Mouse (Mus musculus) ES-Bruce4 (cell line): ENCODE measurements around the gene C130050O18Rik. TPM values are rescaled to one million over a fixed set of nuclear protein-coding genes. Genes with fewer than 3 reads are reported as not detected.

ENCODE experiments used
- H3K27ac ChIP-seq: 2 replicates; pipeline ENCODE4 v1.5.1; 2012; ENCODE audit warnings: low read length, inconsistent platforms; ENCODE audit not compliant: insufficient read depth
- H3K27me3 ChIP-seq: 2 replicates; pipeline ENCODE4 v1.6.1; 2012; ENCODE audit warnings: mild to moderate bottlenecking, low read length, inconsistent platforms; ENCODE audit not compliant: control insufficient read depth, poor library complexity, insufficient read depth, severe bottlenecking
- H3K36me3 ChIP-seq: 2 replicates; pipeline ENCODE4 v1.6.1; 2012; ENCODE audit warnings: inconsistent platforms, mild to moderate bottlenecking, low read length, moderate library complexity; ENCODE audit not compliant: control insufficient read depth, poor library complexity, insufficient read depth, severe bottlenecking
- H3K4me1 ChIP-seq: one replicate; pipeline ENCODE4 v1.8.1; 2011; ENCODE audit warnings: low read length; ENCODE audit not compliant: control insufficient read depth, insufficient read depth
- H3K4me3 ChIP-seq: 2 replicates; pipeline ENCODE4 v1.5.1; 2011; ENCODE audit warnings: low read depth, mild to moderate bottlenecking, low read length
- H3K9ac ChIP-seq: 2 replicates; pipeline ENCODE4 v1.6.1; 2012; ENCODE audit warnings: low read depth, mild to moderate bottlenecking, inconsistent platforms; ENCODE audit not compliant: poor library complexity, severe bottlenecking
- H3K9me3 ChIP-seq: replicated peaks from 2 replicates; pipeline ENCODE4 v1.6.1; 2012; ENCODE audit warnings: mild to moderate bottlenecking, low read length, inconsistent platforms; ENCODE audit not compliant: control insufficient read depth, poor library complexity, insufficient read depth, severe bottlenecking
- CTCF ChIP-seq: IDR thresholded peaks from one replicate; pipeline ENCODE4 v1.8.1; 2011; ENCODE audit warnings: low read depth, low read length
- EP300 ChIP-seq: IDR thresholded peaks from 2 replicates; pipeline ENCODE4 v1.6.1; 2011; ENCODE audit warnings: low read depth, low read length; ENCODE audit not compliant: insufficient read depth
- POLR2A ChIP-seq: IDR thresholded peaks from one replicate; pipeline ENCODE4 v1.8.1; 2011; ENCODE audit warnings: low read length; ENCODE audit not compliant: insufficient read depth
- polyA plus RNA-seq: library from polyadenylated mRNA; stranded (reverse); fragments of >200 nt; gene quantifications from 2 replicates; pipeline ENCODE4 v1.2.4, GENCODE M21; 2011; ENCODE audit warnings: low read depth; ENCODE audit not compliant: missing spikeins, insufficient read depth, insufficient read length

C130050O18Rik gene
- polyA plus RNA-seq, 1 experiment: not detected

DNA sequence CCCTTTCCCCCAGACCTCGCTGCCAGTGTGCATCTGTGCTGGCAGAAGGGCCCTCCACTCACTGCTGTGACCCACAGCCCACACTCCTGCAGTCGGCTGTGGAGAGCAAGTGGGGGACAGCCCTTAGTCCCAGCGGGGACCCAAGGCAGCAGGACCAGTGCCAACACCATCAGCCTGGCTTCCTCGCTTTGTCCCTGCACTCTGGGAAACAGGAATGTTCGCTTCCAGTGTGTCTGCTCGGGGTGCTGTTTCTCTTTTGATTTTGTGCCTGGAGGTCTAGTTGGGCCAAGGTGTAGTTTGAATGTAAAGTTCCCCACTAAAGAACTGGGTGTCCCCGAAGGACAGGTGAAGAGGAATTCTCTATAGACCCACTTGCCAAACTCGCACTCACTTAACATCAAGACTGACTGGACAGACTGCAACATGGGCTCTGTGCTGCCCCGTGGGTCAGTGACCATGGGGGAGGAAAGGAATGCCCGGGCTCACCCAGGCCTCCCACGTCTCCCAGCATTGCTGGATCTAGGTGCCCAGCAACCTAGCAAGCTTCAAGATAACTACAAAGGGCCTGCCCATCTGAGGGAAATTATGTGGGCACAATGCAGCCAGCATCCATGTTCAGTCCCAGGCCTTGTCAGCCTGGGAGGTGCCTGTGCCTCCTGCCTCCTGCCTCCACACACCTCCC, 13.6 kb upstream of the C130050O18Rik start:
- TF ChIP-seq POLR2A (no peak), CTCF (no peak), EP300 (no peak)
- no peak overlapping the region for H3K4me3 ChIP-seq
- H3K9ac ChIP-seq: no peak overlapping the region
- H3K36me3 ChIP-seq: no peaks in the 10 kb centered on the region
- no peak overlapping the region for H3K27ac ChIP-seq
- H3K27me3 ChIP-seq: no peaks in the 10 kb centered on the region
- no peaks in the 10 kb centered on the region for H3K4me1 ChIP-seq
- no peaks in the 10 kb centered on the region for H3K9me3 ChIP-seq

GRCm38 (mm10) chr5:139392219-139393196, 12.6 kb upstream of the C130050O18Rik start:
- TF ChIP-seq EP300 (no peak), POLR2A (no peak), CTCF (no peak)
- no peaks in the 10 kb centered on the region for H3K4me1 ChIP-seq
- no peak overlapping the region for H3K27ac ChIP-seq

DNA sequence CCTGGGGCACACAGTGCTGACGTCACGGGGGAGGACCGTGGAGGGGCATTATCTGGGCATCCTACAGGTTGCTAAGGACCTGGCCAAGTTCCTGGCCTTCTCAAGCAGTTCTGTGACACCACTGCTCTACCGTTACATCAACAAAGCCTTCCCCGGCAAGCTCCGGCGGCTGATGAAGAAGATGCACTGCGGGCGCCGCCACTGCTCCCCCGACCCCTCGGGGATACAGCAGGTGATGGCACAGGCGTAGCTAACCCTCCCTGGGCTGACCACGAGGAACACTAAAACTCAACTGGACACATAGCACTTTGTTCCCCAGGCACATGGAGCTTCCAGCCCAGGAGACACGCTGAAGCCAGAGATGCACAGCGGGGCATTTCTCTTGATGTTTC, 11.9 kb upstream of the C130050O18Rik start:
- no peak overlapping the region for H3K9ac ChIP-seq
- H3K27ac ChIP-seq: no peak overlapping the region
- H3K9me3 ChIP-seq: no peaks in the 10 kb centered on the region
- no peak overlapping the region for H3K4me3 ChIP-seq
- H3K27me3 ChIP-seq: no peaks in the 10 kb centered on the region
- TF ChIP-seq CTCF (no peak), POLR2A (no peak), EP300 (no peak)
- no peaks in the 10 kb centered on the region for H3K36me3 ChIP-seq
- H3K4me1 ChIP-seq: no peaks in the 10 kb centered on the region

More at GRCm38 (mm10) chr5:139392219-139393196, 12.6 kb upstream of the C130050O18Rik start:
- Histone ChIP-seq H3K27me3 (no peaks in the 10 kb centered on the region), H3K36me3 (no peaks in the 10 kb centered on the region), H3K9ac (no peak overlapping the region), H3K9me3 (no peaks in the 10 kb centered on the region), H3K4me3 (no peak overlapping the region)

GRCm38 (mm10) chr5:139394399-139394798, 10.7 kb upstream of the C130050O18Rik start:
- no peaks in the 10 kb centered on the region for H3K4me1 ChIP-seq
- TF ChIP-seq EP300: no peak
- no peak for TF ChIP-seq CTCF
- TF ChIP-seq POLR2A: no peak
- no peak overlapping the region for H3K9ac ChIP-seq
- H3K36me3 ChIP-seq: no peaks in the 10 kb centered on the region
- no peaks in the 10 kb centered on the region for H3K9me3 ChIP-seq
- H3K4me3 ChIP-seq: no peak overlapping the region
- no peak overlapping the region for H3K27ac ChIP-seq
- H3K27me3 ChIP-seq: no peaks in the 10 kb centered on the region

DNA sequence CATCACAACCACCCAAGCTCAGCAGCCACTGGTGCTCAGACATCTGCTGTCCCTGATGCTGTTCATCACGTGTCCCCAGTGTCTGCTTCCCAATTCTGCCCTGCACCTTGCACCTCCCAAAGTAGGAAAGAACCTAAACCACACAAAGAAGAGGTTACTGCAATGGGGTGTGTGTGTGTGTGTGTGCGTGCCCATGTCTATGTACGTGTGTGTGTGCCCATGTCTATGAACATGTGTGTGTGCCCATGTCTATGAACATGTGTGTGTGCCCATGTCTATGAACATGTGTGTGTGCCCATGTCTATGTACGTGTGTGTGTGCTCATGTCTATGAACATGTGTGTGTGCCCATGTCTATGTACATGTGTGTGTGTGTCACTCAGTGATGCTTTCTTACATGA, 9.6 kb upstream of the C130050O18Rik start:
- no peak overlapping the region for H3K4me3 ChIP-seq
- no peak overlapping the region for H3K27ac ChIP-seq
- H3K9me3 ChIP-seq: no peaks in the 10 kb centered on the region
- no peak overlapping the region for H3K9ac ChIP-seq
- no peaks in the 10 kb centered on the region for H3K36me3 ChIP-seq
- no peaks in the 10 kb centered on the region for H3K27me3 ChIP-seq
- TF ChIP-seq CTCF (no peak), POLR2A (no peak)
- no peaks in the 10 kb centered on the region for H3K4me1 ChIP-seq

- no peak overlapping the region for H3K27ac ChIP-seq
- no peaks in the 10 kb centered on the region for H3K4me1 ChIP-seq
- no peak overlapping the region for H3K4me3 ChIP-seq
- H3K9me3 ChIP-seq: no peaks in the 10 kb centered on the region
- no peaks in the 10 kb centered on the region for H3K36me3 ChIP-seq
- TF ChIP-seq POLR2A: no peak
- TF ChIP-seq EP300: no peak
- no peak for TF ChIP-seq CTCF
- no peak overlapping the region for H3K9ac ChIP-seq
- H3K27me3 ChIP-seq: no peaks in the 10 kb centered on the region
These were observed 7.6 kb upstream of the C130050O18Rik start for GRCm38 (mm10) chr5:139397359-139397916.
